Mouse (Mus musculus): ENCODE measurements at regions not wholly inside any gene's neighbourhood (a gene's known extent, or its start where the extent isn't known, plus 50 kb on each side); places are given as distances from the start of the nearest gene placed in this dataset.

- WGBS, result 84% methylated on average over 2 of the region's 2 CpGs
- Histone ChIP-seq H3K36me3 (ENCODE audit: control insufficient read depth, insufficient read depth, low read length) (no peaks in the 10 kb centered on the region), H3K9me3 (ENCODE audit: control insufficient read depth, low read length) (no peaks in the 10 kb centered on the region), H3K4me2 (ENCODE audit: low read length) (no peak overlapping the region), H3K27me3 (replicated peaks; ENCODE audit: control insufficient read depth, insufficient read depth, low read length) (no peaks in the 10 kb centered on the region), H3K4me1 (ENCODE audit: control insufficient read depth, insufficient read depth, low read depth, low read length) (peaks cover 7% of the 10 kb centered on the region; the same call in 1 of the 2 replicates), H3K9ac (ENCODE audit: low read depth, low read length) (no peak overlapping the region), H3K27ac (ENCODE audit: low read depth, low read length) (no peak overlapping the region), H3K4me3 (ENCODE audit: low read length) (no peak overlapping the region)
- no peak for ATAC-seq
Observed at GRCm38 (mm10) chr7:129793733-129794132, 202.1 kb downstream of the Wdr11 start.

GRCm38 (mm10) chr7:129794276-129794675 is 202.6 kb downstream of the Wdr11 start:
- H3K4me1 ChIP-seq (ENCODE audit: control insufficient read depth, insufficient read depth, low read depth, low read length), result peaks cover 6% of the 10 kb centered on the region; the same call in 1 of the 2 replicates
- WGBS, result 48% methylated on average over 5 of the region's 5 CpGs
- no peaks in the 10 kb centered on the region for H3K27me3 ChIP-seq (replicated peaks; ENCODE audit: control insufficient read depth, insufficient read depth, low read length)
- no peak overlapping the region for H3K9ac ChIP-seq (ENCODE audit: low read depth, low read length)
- H3K9me3 ChIP-seq (ENCODE audit: control insufficient read depth, low read length), result no peaks in the 10 kb centered on the region
- no peak overlapping the region for H3K4me3 ChIP-seq (ENCODE audit: low read length)
- no peak overlapping the region for H3K4me2 ChIP-seq (ENCODE audit: low read length)
- no peak overlapping the region for H3K27ac ChIP-seq (ENCODE audit: low read depth, low read length)
- no peak for ATAC-seq
- no peaks in the 10 kb centered on the region for H3K36me3 ChIP-seq (ENCODE audit: control insufficient read depth, insufficient read depth, low read length)

- no peak overlapping the region for H3K4me3 ChIP-seq (ENCODE audit: low read length)
- no peak overlapping the region for H3K4me2 ChIP-seq (ENCODE audit: low read length)
- WGBS, result 83% methylated on average over 5 of the region's 5 CpGs
- no peaks in the 10 kb centered on the region for H3K36me3 ChIP-seq (ENCODE audit: control insufficient read depth, insufficient read depth, low read length)
- no peak overlapping the region for H3K27ac ChIP-seq (ENCODE audit: low read depth, low read length)
- no peaks in the 10 kb centered on the region for H3K27me3 ChIP-seq (replicated peaks; ENCODE audit: control insufficient read depth, insufficient read depth, low read length)
- no peaks in the 10 kb centered on the region; the same call in 1 of the 2 replicates for H3K4me1 ChIP-seq (ENCODE audit: control insufficient read depth, insufficient read depth, low read depth, low read length)
- no peaks in the 10 kb centered on the region for H3K9me3 ChIP-seq (ENCODE audit: control insufficient read depth, low read length)
- H3K9ac ChIP-seq (ENCODE audit: low read depth, low read length), result no peak overlapping the region
- no peak for ATAC-seq
Observed at GRCm38 (mm10) chr7:129798525-129798924, 206.9 kb downstream of the Wdr11 start.

GRCm38 (mm10) chr7:129800461-129800867 is 208.8 kb downstream of the Wdr11 start:
- Histone ChIP-seq H3K9ac (ENCODE audit: low read depth, low read length) (no peak overlapping the region), H3K36me3 (ENCODE audit: control insufficient read depth, insufficient read depth, low read length) (no peaks in the 10 kb centered on the region), H3K27me3 (replicated peaks; ENCODE audit: control insufficient read depth, insufficient read depth, low read length) (no peaks in the 10 kb centered on the region), H3K4me2 (ENCODE audit: low read length) (no peak overlapping the region), H3K4me1 (ENCODE audit: control insufficient read depth, insufficient read depth, low read depth, low read length) (no peaks in the 10 kb centered on the region; the same call in 1 of the 2 replicates), H3K9me3 (ENCODE audit: control insufficient read depth, low read length) (no peaks in the 10 kb centered on the region), H3K27ac (ENCODE audit: low read depth, low read length) (no peak overlapping the region), H3K4me3 (ENCODE audit: low read length) (no peak overlapping the region)
- 74% methylated on average over 6 of the region's 6 CpGs for WGBS
- no peak for ATAC-seq

GRCm38 (mm10) chr7:129801431-129801847 is 209.8 kb downstream of the Wdr11 start:
- WGBS, result 35% methylated on average over 2 of the region's 2 CpGs
- Histone ChIP-seq H3K27ac (ENCODE audit: low read depth, low read length) (no peak overlapping the region), H3K36me3 (ENCODE audit: control insufficient read depth, insufficient read depth, low read length) (no peaks in the 10 kb centered on the region), H3K4me3 (ENCODE audit: low read length) (no peak overlapping the region), H3K27me3 (replicated peaks; ENCODE audit: control insufficient read depth, insufficient read depth, low read length) (no peaks in the 10 kb centered on the region), H3K9ac (ENCODE audit: low read depth, low read length) (no peak overlapping the region), H3K4me1 (ENCODE audit: control insufficient read depth, insufficient read depth, low read depth, low read length) (no peaks in the 10 kb centered on the region; the same call in 1 of the 2 replicates), H3K4me2 (ENCODE audit: low read length) (no peak overlapping the region), H3K9me3 (ENCODE audit: control insufficient read depth, low read length) (no peaks in the 10 kb centered on the region)
- peak; percentile 58; the same call in 1 of the 2 replicates for ATAC-seq

GRCm38 (mm10) chr7:129802168-129802567 is 210.5 kb downstream of the Wdr11 start:
- no peak overlapping the region for H3K9ac ChIP-seq (ENCODE audit: low read depth, low read length)
- 51% methylated on average over 6 of the region's 6 CpGs for WGBS
- no peaks in the 10 kb centered on the region; the same call in 1 of the 2 replicates for H3K4me1 ChIP-seq (ENCODE audit: control insufficient read depth, insufficient read depth, low read depth, low read length)
- no peak overlapping the region for H3K4me2 ChIP-seq (ENCODE audit: low read length)
- no peak overlapping the region for H3K27ac ChIP-seq (ENCODE audit: low read depth, low read length)
- no peak for ATAC-seq
- no peaks in the 10 kb centered on the region for H3K9me3 ChIP-seq (ENCODE audit: control insufficient read depth, low read length)
- no peaks in the 10 kb centered on the region for H3K36me3 ChIP-seq (ENCODE audit: control insufficient read depth, insufficient read depth, low read length)
- H3K27me3 ChIP-seq (replicated peaks; ENCODE audit: control insufficient read depth, insufficient read depth, low read length), result no peaks in the 10 kb centered on the region
- no peak overlapping the region for H3K4me3 ChIP-seq (ENCODE audit: low read length)

GRCm38 (mm10) chr7:129805340-129805739 is 213.7 kb downstream of the Wdr11 start:
- 85% methylated on average over 5 of the region's 5 CpGs for WGBS
- Histone ChIP-seq H3K9me3 (ENCODE audit: control insufficient read depth, low read length) (no peaks in the 10 kb centered on the region), H3K27me3 (replicated peaks; ENCODE audit: control insufficient read depth, insufficient read depth, low read length) (no peaks in the 10 kb centered on the region), H3K36me3 (ENCODE audit: control insufficient read depth, insufficient read depth, low read length) (no peaks in the 10 kb centered on the region), H3K4me1 (ENCODE audit: control insufficient read depth, insufficient read depth, low read depth, low read length) (no peaks in the 10 kb centered on the region; the same call in 1 of the 2 replicates), H3K4me3 (ENCODE audit: low read length) (no peak overlapping the region), H3K4me2 (ENCODE audit: low read length) (no peak overlapping the region), H3K27ac (ENCODE audit: low read depth, low read length) (no peak overlapping the region), H3K9ac (ENCODE audit: low read depth, low read length) (no peak overlapping the region)
- ATAC-seq, result no peak

- Histone ChIP-seq H3K36me3 (ENCODE audit: control insufficient read depth, insufficient read depth, low read length) (no peaks in the 10 kb centered on the region), H3K27me3 (replicated peaks; ENCODE audit: control insufficient read depth, insufficient read depth, low read length) (no peaks in the 10 kb centered on the region), H3K4me3 (ENCODE audit: low read length) (no peak overlapping the region), H3K4me2 (ENCODE audit: low read length) (no peak overlapping the region), H3K9ac (ENCODE audit: low read depth, low read length) (no peak overlapping the region), H3K4me1 (ENCODE audit: control insufficient read depth, insufficient read depth, low read depth, low read length) (no peaks in the 10 kb centered on the region), H3K9me3 (ENCODE audit: control insufficient read depth, low read length) (no peaks in the 10 kb centered on the region), H3K27ac (ENCODE audit: low read depth, low read length) (no peak overlapping the region)
- 59% methylated on average over 9 of the region's 9 CpGs for WGBS
- ATAC-seq, result 0 out of 2 replicates have a peak, but pooled peaks have one; percentile 37
Observed at GRCm38 (mm10) chr7:129810141-129810540, 218.5 kb downstream of the Wdr11 start.

- Histone ChIP-seq H3K4me1 (ENCODE audit: control insufficient read depth, insufficient read depth, low read depth, low read length) (no peaks in the 10 kb centered on the region), H3K4me3 (ENCODE audit: low read length) (no peak overlapping the region), H3K27ac (ENCODE audit: low read depth, low read length) (no peak overlapping the region), H3K27me3 (replicated peaks; ENCODE audit: control insufficient read depth, insufficient read depth, low read length) (no peaks in the 10 kb centered on the region), H3K9me3 (ENCODE audit: control insufficient read depth, low read length) (no peaks in the 10 kb centered on the region), H3K9ac (ENCODE audit: low read depth, low read length) (no peak overlapping the region), H3K4me2 (ENCODE audit: low read length) (no peak overlapping the region), H3K36me3 (ENCODE audit: control insufficient read depth, insufficient read depth, low read length) (no peaks in the 10 kb centered on the region)
- no peak for ATAC-seq
- 74% methylated on average over 4 of the region's 4 CpGs for WGBS
Observed at GRCm38 (mm10) chr7:129810565-129810964, 218.9 kb downstream of the Wdr11 start.

Measured in hindbrain, embryonic 16.5 days (tissue).